Mouse (Mus musculus): Measurements from ENCODE around the gene T.
A peak's percentile ranks its signal among the peaks of the same experiment; 100 is the strongest.
"Not testable (repeated sequence)": the region's sequence is repeated elsewhere in the genome, so short reads cannot be mapped to it uniquely, and the experiment has no call there.

The T gene

GRCm38 (mm10) chr17:8433978-8434960 is at the start of gene T:
Gene T (plus strand): TSS chr17:8434423.
- DNase-seq (ENCODE audit: low read depth, low spot score) = peak; percentile 62

DNA sequence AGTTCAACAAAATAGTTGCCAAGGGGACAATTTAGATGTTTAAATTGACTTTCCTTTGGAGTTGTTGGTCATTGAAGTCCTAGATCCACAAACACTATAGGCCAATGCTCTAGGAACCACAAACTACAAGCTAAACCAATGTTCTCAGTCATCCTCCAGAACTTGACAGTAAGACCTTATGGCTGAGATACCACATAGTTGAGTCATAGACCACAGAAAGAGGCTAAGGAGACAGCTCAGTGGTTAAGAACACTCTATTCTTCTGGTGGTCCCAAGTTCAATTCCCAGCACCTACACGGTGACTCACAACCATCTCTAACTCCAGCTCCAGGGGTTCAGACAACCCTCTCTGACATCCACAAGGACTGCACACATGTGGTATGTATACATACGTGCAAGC is 48.8 kb upstream of the T start:
- no peak for DNase-seq (ENCODE audit: low read depth, low spot score)

GRCm38 (mm10) chr17:8388463-8388862 is 45.8 kb upstream of the T start:
- peak; percentile 87 for DNase-seq (ENCODE audit: low read depth, low spot score)

DNA sequence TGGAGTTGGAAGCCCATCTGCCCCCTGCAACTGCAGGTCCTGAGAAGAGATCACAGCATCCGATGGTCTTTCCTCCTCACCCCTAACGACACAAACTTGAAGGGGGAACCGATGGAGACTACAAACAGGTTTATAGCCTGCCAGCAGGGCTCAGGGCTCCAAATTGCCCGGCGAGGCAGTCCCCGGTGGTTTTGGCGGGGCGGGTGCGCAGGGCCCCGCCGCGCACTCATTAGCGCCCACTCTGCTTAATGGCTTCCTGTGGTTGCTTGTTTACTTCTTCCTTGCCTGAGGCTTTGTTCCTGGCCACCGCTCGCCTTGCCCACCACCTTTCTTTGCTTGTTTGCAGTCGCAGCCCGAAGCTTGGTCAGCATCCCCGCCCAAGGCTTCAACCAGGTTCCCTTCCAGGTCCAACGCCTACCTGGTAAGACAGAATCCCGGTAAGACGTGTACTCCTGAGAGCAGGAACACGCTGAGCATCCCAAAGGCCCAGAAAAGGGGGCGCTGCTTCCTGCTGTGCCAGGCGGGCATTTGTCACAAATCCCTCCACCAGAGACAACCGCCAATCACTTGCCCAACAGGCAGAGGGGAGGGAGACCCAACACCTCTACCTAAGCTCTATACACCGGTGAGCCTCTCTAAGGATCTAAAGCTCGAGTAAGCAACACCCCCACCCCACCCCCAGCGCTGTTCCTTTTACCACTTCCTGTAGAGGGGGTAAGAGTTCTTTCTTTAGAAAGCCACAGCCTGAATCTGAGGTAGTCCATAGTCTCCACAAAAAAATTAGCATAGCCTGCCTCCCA is 45.0 kb upstream of the T start:
- peak; percentile 65 for DNase-seq (ENCODE audit: low read depth, low spot score)

DNA sequence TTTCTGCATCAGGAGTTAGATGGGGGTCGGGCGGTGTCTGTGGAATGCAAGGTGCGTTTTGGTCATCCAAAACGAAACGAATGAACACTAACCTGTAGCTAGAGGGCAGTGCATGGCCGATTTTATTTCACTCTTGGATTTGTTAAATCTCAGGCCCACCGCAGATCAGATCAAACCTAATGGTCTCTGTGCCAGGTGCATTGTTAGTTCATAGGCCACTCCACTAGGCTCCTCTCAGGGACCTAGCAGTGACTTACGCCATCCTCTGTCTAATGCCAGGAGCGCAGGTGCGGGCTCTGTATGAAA is 44.5 kb upstream of the T start:
- no peak for DNase-seq (ENCODE audit: low read depth, low spot score)

DNA sequence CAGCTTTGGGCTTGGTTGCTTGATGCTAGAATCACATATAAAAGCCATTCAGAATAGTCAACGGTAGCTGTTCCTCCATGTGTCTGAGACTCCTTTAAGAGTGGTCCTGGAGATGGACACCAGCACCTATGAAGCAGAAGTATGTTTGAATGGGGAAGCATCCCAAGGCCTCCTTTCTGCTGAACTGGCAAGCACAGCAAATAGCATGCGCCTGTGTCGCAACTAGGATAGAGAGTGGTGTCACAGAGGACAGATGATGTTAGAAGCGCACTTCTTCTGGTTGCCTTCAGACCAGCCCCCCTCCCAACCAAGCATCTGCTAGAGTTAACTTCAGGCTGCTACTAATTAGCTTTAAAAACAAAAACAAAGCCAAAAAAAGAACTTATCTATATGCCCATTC is 43.7 kb upstream of the T start:
- no peak for DNase-seq (ENCODE audit: low read depth, low spot score)

GRCm38 (mm10) chr17:8396371-8396770 is 37.9 kb upstream of the T start:
- DNase-seq (ENCODE audit: low read depth, low spot score) = no peak

DNA sequence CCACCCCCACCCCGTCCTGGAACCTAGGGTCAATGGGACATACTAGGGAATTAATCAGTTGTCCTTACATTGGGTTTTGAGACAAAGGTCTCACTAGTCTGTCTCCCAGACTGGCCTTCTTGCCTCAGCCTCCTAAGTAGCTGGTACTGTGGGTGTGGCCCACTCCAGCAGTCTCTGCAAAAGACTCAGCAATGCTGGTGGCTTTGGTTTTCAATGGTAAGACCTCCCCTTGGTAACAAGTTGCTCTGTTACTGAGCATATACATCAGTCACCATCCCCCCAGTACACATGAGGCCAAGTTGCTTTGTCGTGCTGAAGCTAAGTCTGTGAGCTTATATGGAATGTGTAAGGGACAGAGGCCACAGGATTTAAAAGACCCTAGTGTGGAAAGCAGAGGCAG is 36.3 kb upstream of the T start:
- DNase-seq (ENCODE audit: low read depth, low spot score) = peak; percentile 64

DNA sequence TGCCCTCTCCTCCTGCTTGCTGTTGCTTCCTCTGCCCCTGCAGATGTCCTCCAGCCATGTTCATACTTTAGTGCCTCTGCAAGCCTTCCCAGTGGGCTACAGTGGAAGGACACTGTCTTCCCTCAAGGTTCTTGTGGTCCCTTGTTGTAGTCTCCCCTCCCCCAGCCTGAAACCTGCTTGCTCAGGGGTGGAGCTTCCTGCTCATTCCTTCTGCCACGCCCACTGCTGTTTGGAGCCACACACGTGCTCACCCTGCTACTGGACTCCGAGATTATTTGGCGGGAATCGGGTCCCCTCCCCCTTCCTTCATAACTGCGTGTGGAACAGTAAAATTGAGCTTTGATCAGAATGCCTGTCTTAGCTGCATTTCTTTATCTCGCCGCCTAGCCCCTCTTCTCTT is 30.3 kb upstream of the T start:
- DNase-seq (ENCODE audit: low read depth, low spot score) = peak; percentile 70

DNA sequence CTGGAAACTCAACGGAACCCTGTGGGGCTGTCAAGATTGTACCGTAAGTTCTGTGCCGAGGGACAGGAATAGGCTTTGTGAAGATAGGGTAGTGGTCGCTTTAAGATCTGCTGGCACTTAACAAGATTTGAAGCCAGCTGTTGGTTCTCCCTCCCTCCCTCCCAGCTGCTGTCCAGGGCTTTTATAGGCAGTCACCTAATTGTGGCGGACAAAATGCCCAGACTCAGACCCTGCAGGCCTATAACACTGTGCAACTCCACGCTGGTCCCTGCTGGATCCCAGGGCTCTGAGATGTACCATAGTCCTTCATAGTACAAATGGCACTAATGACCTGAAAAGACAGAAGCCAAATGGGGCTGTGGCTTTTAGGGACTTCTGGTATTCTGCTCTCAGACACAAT is 27.9 kb upstream of the T start:
- DNase-seq (ENCODE audit: low read depth, low spot score) = no peak

GRCm38 (mm10) chr17:8408002-8408401 is 26.2 kb upstream of the T start:
- not testable (repeated sequence) for DNase-seq (ENCODE audit: low read depth, low spot score)

DNA sequence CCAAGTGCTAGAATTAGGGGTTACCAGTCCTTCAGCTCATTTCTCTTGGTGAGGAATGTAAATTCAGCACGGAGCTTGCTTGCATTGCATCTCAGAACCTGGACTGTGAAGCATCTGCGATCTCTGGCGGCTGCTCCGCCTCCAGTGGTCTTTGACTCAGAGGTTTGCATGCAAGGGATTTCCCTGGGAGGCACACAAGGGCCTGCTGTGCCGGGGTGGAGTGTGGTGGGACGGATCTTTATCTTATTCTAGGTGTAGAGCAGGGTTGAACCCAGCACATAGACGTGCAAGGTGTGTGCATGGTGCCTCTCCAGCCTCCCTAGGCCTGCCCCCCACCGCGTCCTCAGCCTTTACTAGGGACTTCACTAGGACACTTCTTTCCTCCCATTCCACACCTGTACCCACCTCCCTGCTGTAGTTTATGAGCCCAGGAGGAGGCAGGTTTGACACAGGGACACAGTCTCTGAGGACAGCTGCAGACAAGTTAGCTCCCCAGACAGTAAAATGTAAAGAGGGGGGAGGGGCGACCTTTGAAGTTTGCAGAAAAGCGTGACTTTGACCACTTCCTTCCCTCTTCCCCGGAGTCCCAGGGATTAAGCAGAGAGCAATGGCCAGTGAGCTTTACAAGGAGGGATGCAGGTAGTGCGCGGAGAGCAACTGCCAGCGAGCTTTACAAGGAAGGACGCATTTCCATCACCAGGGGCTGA is 25.5 kb upstream of the T start:
- DNase-seq (ENCODE audit: low read depth, low spot score) = peak; percentile 90

DNA sequence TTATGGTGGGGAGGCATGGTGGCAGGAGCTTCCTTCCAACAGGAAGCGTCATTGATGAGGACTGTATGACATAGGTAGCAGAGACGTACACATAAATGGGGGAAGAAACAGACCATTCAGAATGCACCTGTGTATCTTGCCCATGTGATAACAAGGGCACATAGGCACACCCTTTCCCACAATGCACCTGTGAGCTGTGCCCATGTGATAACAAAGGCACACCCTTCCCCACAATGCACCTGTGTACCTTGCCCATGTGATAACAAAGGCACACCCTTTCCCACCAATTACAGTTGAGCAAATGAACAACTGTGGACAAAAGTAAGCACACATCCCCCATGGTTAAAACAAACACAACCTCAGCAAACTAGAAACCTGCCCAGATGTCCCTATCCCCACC is 23.9 kb upstream of the T start:
- DNase-seq (ENCODE audit: low read depth, low spot score) = no peak

DNA sequence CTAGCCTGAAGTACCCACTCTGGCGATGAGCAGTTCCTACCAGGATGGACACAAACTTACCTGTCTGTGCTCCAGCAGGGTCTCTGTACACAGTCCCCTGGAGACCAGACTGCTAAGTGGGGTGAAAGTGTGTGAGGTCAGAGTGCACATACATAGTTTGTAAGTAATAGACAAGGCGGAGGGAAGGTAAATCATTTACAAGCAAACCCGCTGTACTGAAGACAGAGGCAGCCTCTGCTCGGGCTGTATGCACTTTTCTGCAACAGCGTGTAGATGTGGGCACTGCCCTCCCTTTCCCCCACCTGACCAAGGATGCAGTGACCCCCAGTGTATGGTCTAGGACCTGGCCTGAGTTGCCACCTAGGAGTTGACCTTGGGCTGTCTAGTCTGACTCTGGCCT is 20.6 kb upstream of the T start:
- DNase-seq (ENCODE audit: low read depth, low spot score) = no peak

DNA sequence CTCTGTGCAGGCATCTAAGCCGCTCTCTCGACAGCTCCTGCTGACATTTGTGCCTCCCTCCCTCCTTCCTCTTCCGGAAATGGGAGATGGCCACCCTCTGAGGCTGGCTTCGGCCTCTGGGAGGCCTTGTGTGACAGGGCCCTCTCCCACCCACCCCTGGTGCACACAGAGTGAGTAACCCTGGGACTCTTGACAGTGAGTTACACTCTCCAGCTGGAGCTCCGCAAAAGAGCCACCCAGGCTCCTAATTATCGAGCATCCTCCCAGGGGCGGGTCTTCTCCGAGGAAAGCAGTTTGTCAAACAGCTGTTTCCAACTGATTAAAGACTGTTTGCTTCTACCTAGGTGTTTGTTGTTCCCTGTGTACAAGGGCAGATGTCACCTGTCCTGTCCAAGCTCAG is 18.7 kb upstream of the T start:
- peak; percentile 46 for DNase-seq (ENCODE audit: low read depth, low spot score)

- no peak for DNase-seq (ENCODE audit: low read depth, low spot score)
Observed at GRCm38 (mm10) chr17:8416865-8417264, 17.4 kb upstream of the T start.

DNA sequence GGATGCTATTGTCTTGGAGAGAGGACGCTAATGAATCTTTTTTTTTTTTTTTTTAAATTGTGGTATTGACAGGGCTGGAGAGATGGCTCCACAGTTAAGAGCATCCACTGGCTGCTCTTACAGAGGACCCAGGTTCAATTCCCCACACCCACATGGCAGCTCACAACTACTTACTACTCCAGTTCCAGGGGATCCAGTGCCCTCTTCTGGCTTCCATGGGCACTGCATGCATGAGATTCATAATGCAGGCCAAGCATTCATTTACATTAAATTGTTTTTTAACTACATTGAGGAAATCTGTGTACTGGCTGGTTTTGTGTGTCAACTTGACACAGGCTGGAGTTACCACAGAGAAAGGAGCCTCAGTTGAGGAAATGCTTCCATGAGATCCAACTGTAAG is 13.5 kb upstream of the T start:
- peak; percentile 73 for DNase-seq (ENCODE audit: low read depth, low spot score)

DNA sequence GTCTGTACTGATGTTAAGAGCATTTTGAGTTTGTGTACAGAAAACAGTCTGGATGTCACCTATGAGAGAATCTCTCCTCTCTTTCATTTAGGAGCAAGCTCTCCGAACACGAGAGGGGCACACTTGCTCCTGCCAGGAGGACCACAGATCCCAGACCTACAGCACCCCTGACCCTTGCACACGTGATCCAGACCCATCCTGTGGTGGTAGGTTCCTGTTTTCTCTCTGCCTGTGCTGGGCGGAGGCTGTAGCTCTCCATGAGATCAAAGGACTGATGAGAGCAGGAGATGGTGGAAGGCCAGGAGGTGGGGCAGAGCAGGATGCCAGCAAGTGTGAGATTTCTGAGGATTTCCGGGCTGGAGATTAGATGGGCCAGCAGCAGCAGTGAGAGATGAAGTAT is 12.7 kb upstream of the T start:
- DNase-seq (ENCODE audit: low read depth, low spot score) = no peak

DNA sequence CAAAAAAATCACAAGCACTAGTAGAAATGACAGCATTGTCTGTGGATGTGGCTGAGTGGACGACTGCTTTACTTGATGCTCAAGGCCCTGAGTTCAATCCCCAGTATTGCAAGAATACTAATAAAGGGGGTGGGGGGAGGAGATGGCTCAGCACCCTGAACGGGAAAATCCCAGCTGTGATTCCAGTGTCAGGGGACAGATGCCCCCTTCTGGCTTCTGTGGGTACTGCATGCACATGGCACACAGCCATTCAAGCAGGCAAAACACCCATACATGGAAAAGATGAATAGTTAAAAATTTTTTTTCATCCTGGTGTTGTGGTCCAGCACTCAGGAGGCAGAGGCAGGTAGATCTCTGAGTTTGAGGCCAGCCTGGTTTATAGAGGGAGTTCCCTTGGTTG is 10.9 kb upstream of the T start:
- DNase-seq (ENCODE audit: low read depth, low spot score) = peak; percentile 74

DNA sequence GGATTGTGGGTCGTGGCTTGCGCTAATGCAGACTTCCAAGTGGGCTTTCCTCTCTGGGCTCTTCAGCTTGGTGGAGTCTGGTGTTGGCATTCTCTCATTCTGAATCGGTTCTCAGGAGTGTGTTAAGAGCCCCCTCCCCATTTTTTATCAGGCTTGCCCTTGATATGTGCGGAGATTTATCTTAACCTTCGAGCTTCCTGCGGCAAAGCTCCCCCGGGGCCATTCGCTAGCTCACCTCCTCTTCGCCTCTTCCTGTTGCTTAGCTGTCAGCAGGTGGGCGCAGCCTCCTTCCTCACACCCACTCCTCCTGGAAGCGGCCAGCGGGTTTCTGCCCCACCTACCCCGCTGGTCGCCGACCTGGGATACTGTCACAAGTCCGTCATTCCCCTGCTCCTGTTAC is 4.8 kb upstream of the T start:
- peak; percentile 42 for DNase-seq (ENCODE audit: low read depth, low spot score)

GRCm38 (mm10) chr17:8429896-8430295 is 4.3 kb upstream of the T start:
- DNase-seq (ENCODE audit: low read depth, low spot score) = peak; percentile 54

- DNase-seq (ENCODE audit: low read depth, low spot score) = no peak
Observed at GRCm38 (mm10) chr17:8432179-8432800, 1.9 kb upstream of the T start.
